Comparison of ENCODE assay signal across 10 mouse cellular contexts in genomic region chr4:154540671-154541070, GRCm38 (mm10).
DNase-seq lines count a peak whose midpoint lies in the region; ATAC-seq and TF ChIP-seq lines count a peak whose summit lies in the region.
"Had no signal": no experiment of that assay in that cellular context is flagged by ENCODE, and none has a peak within 500 bp of the region (broad histone marks: within the 10 kb centered on the region; RNA-seq: fewer than 3 reads in every experiment).

No protein-coding gene starts in this region.

- H3K4me1 ChIP-seq in heart, embryonic 12.5 days (replicated peaks) = peaks cover 72% of the 10 kb centered on the region
- H3K4me1 ChIP-seq in heart, adult 2 months (ENCODE audit: control insufficient read depth, insufficient read depth, low read length) = peaks cover 6% of the 10 kb centered on the region
- peaks cover 66% of the 10 kb centered on the region for H3K4me1 ChIP-seq in hindbrain, embryonic 12.5 days
- peaks cover 27% of the 10 kb centered on the region for H3K4me1 ChIP-seq in liver, postnatal 0 days (ENCODE audit: insufficient read depth)

- ATAC-seq in heart, embryonic 12.5 days (ENCODE audit: insufficient number of reproducible peaks, low FRiP score) = no peak
- ATAC-seq in hindbrain, embryonic 12.5 days (ENCODE audit: low FRiP score) = peak; percentile 44
- ATAC-seq in liver, postnatal 0 days = no peak
- ATAC-seq: lung, postnatal 0 days had no signal

- H3K9me3 ChIP-seq in heart, embryonic 12.5 days (replicated peaks) = no peaks in the 10 kb centered on the region
- H3K9me3 ChIP-seq in hindbrain, embryonic 12.5 days (replicated peaks) = no peaks in the 10 kb centered on the region
- no peaks in the 10 kb centered on the region for H3K9me3 ChIP-seq in liver, postnatal 0 days (ENCODE audit: low read length)
- H3K9me3 ChIP-seq: heart, embryonic 15.5 days had no signal

- TF ChIP-seq POLR2A in heart, adult 2 months (IDR thresholded peaks at IDR 0.05; ENCODE audit: insufficient read depth, low read depth, low read length) = no peak

- H3K9ac ChIP-seq in heart, embryonic 12.5 days = peak overlapping the region; percentile 12; the same call in 1 of the 2 replicates
- H3K9ac ChIP-seq in heart, adult 2 months (ENCODE audit: low read depth, low read length) = no peak overlapping the region
- H3K9ac ChIP-seq in hindbrain, embryonic 12.5 days = peak overlapping the region; percentile 37; the same call in 1 of the 2 replicates
- H3K9ac ChIP-seq in liver, postnatal 0 days (replicated peaks) = no peak overlapping the region
- H3K9ac ChIP-seq: heart, embryonic 15.5 days had no signal

- TF ChIP-seq EP300 in heart, adult 2 months (IDR thresholded peaks at IDR 0.05; ENCODE audit: insufficient read depth, low read depth, low read length) = no peak
- no peak for TF ChIP-seq EP300 in liver, postnatal 0 days (IDR thresholded peaks at IDR 0.05; ENCODE audit: low read depth)

- no peak for DNase-seq in heart, adult 2 months
- peak; percentile 54 for DNase-seq in embryo, embryonic 10 days (ENCODE audit: low spot score)
- DNase-seq in liver, postnatal 0 days = no peak
- DNase-seq in left cerebral cortex, adult 9 months (ENCODE audit: low spot score in 2 of 2) = no peak
- no peak for DNase-seq in adrenal gland, adult (ENCODE audit: inconsistent age in 2 of 2, low spot score in 1 of 2)
- no peak for DNase-seq in adrenal gland, postnatal 36 days

- no peaks in the 10 kb centered on the region for H3K27me3 ChIP-seq in heart, embryonic 12.5 days (replicated peaks)
- H3K27me3 ChIP-seq in heart, adult 2 months (ENCODE audit: control insufficient read depth, insufficient read depth, low read length) = no peaks in the 10 kb centered on the region
- H3K27me3 ChIP-seq in hindbrain, embryonic 12.5 days = peaks cover 30% of the 10 kb centered on the region
- H3K27me3 ChIP-seq in liver, postnatal 0 days (ENCODE audit: insufficient read depth, low read length) = no peaks in the 10 kb centered on the region
- H3K27me3 ChIP-seq: heart, embryonic 15.5 days had no signal

- TF ChIP-seq CTCF in heart, adult 2 months (IDR thresholded peaks at IDR 0.05) = no peak
- no peak for TF ChIP-seq CTCF in liver, postnatal 0 days (IDR thresholded peaks at IDR 0.05; ENCODE audit: low read depth)

- no peaks in the 10 kb centered on the region for H3K79me2 ChIP-seq in heart, adult 2 months (replicated peaks; ENCODE audit: control insufficient read depth, insufficient read depth, low read length)

- no peak overlapping the region for H3K4me2 ChIP-seq in heart, embryonic 12.5 days
- no peak overlapping the region; the same call in 1 of the 2 replicates for H3K4me2 ChIP-seq in hindbrain, embryonic 12.5 days (replicated peaks)
- H3K4me2 ChIP-seq in liver, postnatal 0 days (ENCODE audit: low read depth, low read length) = peak overlapping the region; percentile 55; the same call in 1 of the 2 replicates
- H3K4me2 ChIP-seq: heart, embryonic 15.5 days had no signal

- H3K4me3 ChIP-seq in heart, embryonic 12.5 days = no peak overlapping the region
- no peak overlapping the region for H3K4me3 ChIP-seq in heart, adult 2 months
- no peak overlapping the region for H3K4me3 ChIP-seq in hindbrain, embryonic 12.5 days
- no peak overlapping the region for H3K4me3 ChIP-seq in liver, postnatal 0 days (ENCODE audit: low read depth, low read length)
- H3K4me3 ChIP-seq: heart, embryonic 15.5 days had no signal

- intact Hi-C loops in heart, adult 2 months (cut with DNase I) = loop anchor here (5.0 kb wide), 1 partner anchor 82 kb away; no protein-coding TSS in a partner anchor

- H3K27ac ChIP-seq in heart, embryonic 12.5 days (ENCODE audit: poor library complexity, severe bottlenecking) = no peak overlapping the region
- H3K27ac ChIP-seq in heart, adult 2 months = no peak overlapping the region; the same call in 1 of the 2 replicates
- peak overlapping the region; percentile 77 for H3K27ac ChIP-seq in hindbrain, embryonic 12.5 days
- no peak overlapping the region for H3K27ac ChIP-seq in liver, postnatal 0 days (ENCODE audit: low read depth)

- no peaks in the 10 kb centered on the region for H3K36me3 ChIP-seq in heart, embryonic 12.5 days
- no peaks in the 10 kb centered on the region for H3K36me3 ChIP-seq in heart, adult 2 months (ENCODE audit: control insufficient read depth, insufficient read depth, low read length)
- no peaks in the 10 kb centered on the region for H3K36me3 ChIP-seq in hindbrain, embryonic 12.5 days
- H3K36me3 ChIP-seq in liver, postnatal 0 days (replicated peaks; ENCODE audit: insufficient read depth, low read length) = no peaks in the 10 kb centered on the region
- H3K36me3 ChIP-seq: heart, embryonic 15.5 days had no signal

- WGBS in heart, embryonic 12.5 days = 35% methylated on average over 10 of the region's 10 CpGs
- WGBS in heart, adult 2 months = 50% methylated on average over 10 of the region's 10 CpGs
- 20% methylated on average over 10 of the region's 10 CpGs for WGBS in hindbrain, embryonic 12.5 days
- 60% methylated on average over 10 of the region's 10 CpGs for WGBS in liver, postnatal 0 days (ENCODE audit: insufficient replicate concordance)

Comparison
In these comparisons a context has a peak if more than half of its experiments do, and no peak if none do; other contexts are left out.
1. H3K9ac ChIP-seq: peak in heart, embryonic 12.5 days (single experiment) and hindbrain, embryonic 12.5 days (single experiment); none in heart, adult 2 months (single experiment) and liver, postnatal 0 days (single experiment).